ENCODE assay signal across 27 mouse cellular contexts in the genomic region with DNA sequence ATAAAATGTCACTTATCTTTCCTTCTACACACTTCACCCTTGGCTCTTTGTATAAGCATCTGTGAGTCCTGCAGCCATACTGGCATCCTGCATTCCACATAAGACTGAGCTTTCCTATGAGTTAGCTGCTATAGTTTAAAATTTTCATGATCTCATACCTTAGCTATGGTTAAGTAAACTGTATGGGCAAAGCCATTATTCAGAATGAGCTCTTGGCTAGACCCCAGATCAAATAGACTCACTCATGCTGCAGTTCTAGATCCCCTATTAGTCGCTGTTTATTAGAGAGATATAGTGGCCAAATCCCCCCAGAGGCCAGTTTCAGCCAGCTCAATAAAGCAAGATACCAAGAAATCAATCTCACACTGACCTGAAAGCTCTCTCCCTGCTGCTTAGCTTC.
A peak's percentile ranks its signal among the peaks of the same experiment; 100 is the strongest.
DNase-seq lines count a peak whose midpoint lies in the region; ATAC-seq and TF ChIP-seq lines count a peak whose summit lies in the region.
"Had no signal": no experiment of that assay in that cellular context is flagged by ENCODE, and none has a peak within 500 bp of the region (broad histone marks: within the 10 kb centered on the region; RNA-seq: fewer than 3 reads in every experiment).

No protein-coding gene starts in this region.

- H3K27me3 ChIP-seq in lung, embryonic 14.5 days (ENCODE audit: insufficient read depth, low read length) = no peaks in the 10 kb centered on the region
- no peaks in the 10 kb centered on the region for H3K27me3 ChIP-seq in lung, embryonic 16.5 days (ENCODE audit: control insufficient read depth, insufficient read depth, low read depth, low read length)
- H3K27me3 ChIP-seq in limb, embryonic 14.5 days (ENCODE audit: control insufficient read depth, insufficient read depth, low read length) = no peaks in the 10 kb centered on the region
- H3K27me3 ChIP-seq: CH12.LX; embryonic facial prominence, embryonic 13.5 days; embryonic facial prominence, embryonic 15.5 days; forebrain, embryonic 13.5 days; forebrain, embryonic 15.5 days had no signal

- WGBS in lung, embryonic 14.5 days = 20% methylated on average over 1 of the region's 1 CpGs
- 57% methylated on average over 1 of the region's 1 CpGs for WGBS in lung, adult 2 months
- WGBS in lung, embryonic 16.5 days = 44% methylated on average over 1 of the region's 1 CpGs
- WGBS in limb, embryonic 14.5 days = 41% methylated on average over 1 of the region's 1 CpGs

- ATAC-seq in lung, embryonic 14.5 days (ENCODE audit: insufficient read depth) = peak; percentile 54; the same call in 1 of the 2 replicates
- peak; percentile 65 for ATAC-seq in lung, embryonic 16.5 days (ENCODE audit: low read depth)
- no peak for ATAC-seq in limb, embryonic 14.5 days (ENCODE audit: low FRiP score, low read depth)
- ATAC-seq: CD4-positive, CD25-positive, alpha-beta regulatory T cell, adult 4 months; forebrain, embryonic 13.5 days; forebrain, embryonic 15.5 days; forebrain, postnatal 0 days had no signal

- no peak for TF ChIP-seq POLR2A in lung, adult 2 months (IDR thresholded peaks at IDR 0.05; ENCODE audit: borderline replicate concordance, extremely low read depth, low read depth, low read length)
- TF ChIP-seq POLR2A in limb, embryonic 14.5 days (IDR thresholded peaks at IDR 0.05; ENCODE audit: borderline replicate concordance, extremely low read depth, insufficient read depth, insufficient read length) = no peak

- H3K9ac ChIP-seq in lung, embryonic 14.5 days = no peak overlapping the region
- no peak overlapping the region for H3K9ac ChIP-seq in lung, embryonic 16.5 days (ENCODE audit: low read length)
- H3K9ac ChIP-seq in limb, embryonic 14.5 days (ENCODE audit: low read depth, low read length, severe bottlenecking) = no peak overlapping the region
- H3K9ac ChIP-seq: embryonic facial prominence, embryonic 13.5 days; embryonic facial prominence, embryonic 15.5 days; forebrain, embryonic 13.5 days; forebrain, embryonic 15.5 days; forebrain, postnatal 0 days had no signal

- H3K4me2 ChIP-seq in lung, embryonic 14.5 days = no peak overlapping the region
- H3K4me2 ChIP-seq in lung, embryonic 16.5 days (ENCODE audit: low read depth, low read length) = no peak overlapping the region
- no peak overlapping the region for H3K4me2 ChIP-seq in limb, embryonic 14.5 days (replicated peaks; ENCODE audit: low read depth, low read length, severe bottlenecking)
- H3K4me2 ChIP-seq: embryonic facial prominence, embryonic 13.5 days; embryonic facial prominence, embryonic 15.5 days; forebrain, embryonic 13.5 days; forebrain, embryonic 15.5 days had no signal

- no peaks in the 10 kb centered on the region for H3K4me1 ChIP-seq in lung, embryonic 14.5 days (ENCODE audit: insufficient read depth)
- H3K4me1 ChIP-seq in lung, adult 2 months (ENCODE audit: control insufficient read depth, insufficient read depth, low read length) = peaks cover 4% of the 10 kb centered on the region; the same call in 1 of the 2 replicates
- H3K4me1 ChIP-seq in lung, embryonic 16.5 days (replicated peaks; ENCODE audit: control insufficient read depth, insufficient read depth, low read length) = no peaks in the 10 kb centered on the region
- H3K4me1 ChIP-seq in limb, embryonic 14.5 days (ENCODE audit: control insufficient read depth, insufficient read depth, low read length) = no peaks in the 10 kb centered on the region
- H3K4me1 ChIP-seq: embryonic facial prominence, embryonic 13.5 days; embryonic facial prominence, embryonic 15.5 days; forebrain, embryonic 13.5 days; forebrain, embryonic 15.5 days had no signal

- H3K4me3 ChIP-seq in lung, embryonic 14.5 days (ENCODE audit: low read depth, low read length) = no peak overlapping the region
- H3K4me3 ChIP-seq in lung, adult 2 months (replicated peaks; ENCODE audit: extremely low read depth, low read depth, low read length) = no peak overlapping the region
- H3K4me3 ChIP-seq in lung, embryonic 16.5 days (ENCODE audit: low read length) = no peak overlapping the region
- no peak overlapping the region for H3K4me3 ChIP-seq in limb, embryonic 14.5 days (replicated peaks; ENCODE audit: low read length)
- H3K4me3 ChIP-seq: embryonic facial prominence, embryonic 13.5 days; embryonic facial prominence, embryonic 15.5 days; forebrain, embryonic 13.5 days; forebrain, embryonic 15.5 days had no signal

- no peaks in the 10 kb centered on the region for H3K36me3 ChIP-seq in lung, embryonic 14.5 days (ENCODE audit: insufficient read depth)
- H3K36me3 ChIP-seq in lung, embryonic 16.5 days (ENCODE audit: control insufficient read depth, insufficient read depth, low read length) = no peaks in the 10 kb centered on the region
- no peaks in the 10 kb centered on the region for H3K36me3 ChIP-seq in limb, embryonic 14.5 days (ENCODE audit: control insufficient read depth, insufficient read depth, low read length)
- H3K36me3 ChIP-seq: embryonic facial prominence, embryonic 13.5 days; embryonic facial prominence, embryonic 15.5 days; forebrain, embryonic 15.5 days; G1E had no signal

- peak overlapping the region; percentile 66 for H3K27ac ChIP-seq in lung, embryonic 14.5 days (ENCODE audit: low read depth)
- H3K27ac ChIP-seq in lung, embryonic 16.5 days (ENCODE audit: low read length) = peak overlapping the region; percentile 44
- H3K27ac ChIP-seq in limb, embryonic 14.5 days (replicated peaks; ENCODE audit: low read depth, low read length) = no peak overlapping the region
- H3K27ac ChIP-seq: embryonic facial prominence, embryonic 13.5 days; embryonic facial prominence, embryonic 15.5 days; forebrain, embryonic 13.5 days; forebrain, embryonic 15.5 days had no signal

- H3K9me3 ChIP-seq in lung, embryonic 14.5 days (ENCODE audit: low read depth, low read length) = no peaks in the 10 kb centered on the region
- H3K9me3 ChIP-seq in lung, embryonic 16.5 days (ENCODE audit: control insufficient read depth, low read length) = no peaks in the 10 kb centered on the region
- H3K9me3 ChIP-seq in limb, embryonic 14.5 days (ENCODE audit: control insufficient read depth, low read length) = no peaks in the 10 kb centered on the region
- H3K9me3 ChIP-seq: embryonic facial prominence, embryonic 13.5 days; embryonic facial prominence, embryonic 15.5 days; forebrain, embryonic 13.5 days; forebrain, embryonic 15.5 days; G1E had no signal

- DNase-seq in lung, embryonic 14.5 days = peak; percentile 33
- no peak for DNase-seq in lung, adult 2 months
- DNase-seq in lung, postnatal 14 days = no peak
- peak; percentile 72 for DNase-seq in NIH3T3 (ENCODE audit: low read depth)
- DNase-seq in limb, embryonic 14.5 days (ENCODE audit: low spot score) = peak; percentile 36
- DNase-seq in spleen, adult 18-20 months = no peak
- no peak for DNase-seq in right cerebral cortex, postnatal 14 days
- DNase-seq: adrenal gland, adult 2 months; adrenal gland, postnatal 10 days; adrenal gland, postnatal 25 days; B cell, adult 2 months; cerebellum, adult 11 months; cerebellum, adult 18-20 months; cerebellum, adult 8-10 months; cerebellum, adult 9-11 months; cerebellum, postnatal 14 days; cerebellum, postnatal 36 days; embryo, embryonic 11 days; forebrain, postnatal 0 days had no signal

- TF ChIP-seq CTCF in lung, embryonic 14.5 days (IDR thresholded peaks at IDR 0.05; ENCODE audit: low read depth) = no peak
- TF ChIP-seq CTCF in lung, adult 2 months (IDR thresholded peaks at IDR 0.05; ENCODE audit: insufficient read depth, low read length) = no peak

Comparison
In these comparisons a context has a peak if more than half of its experiments do, and no peak if none do; other contexts are left out.
1. DNase-seq: peak in lung, embryonic 14.5 days (single experiment), NIH3T3 (single experiment) and limb, embryonic 14.5 days (single experiment); none in lung, adult 2 months (single experiment), lung, postnatal 14 days (single experiment), spleen, adult 18-20 months (0 of 2) and right cerebral cortex, postnatal 14 days (single experiment).